Mouse (Mus musculus) liver, embryonic 16.5 days (tissue): ENCODE results near the gene Sars. TPM values are rescaled to one million over a fixed set of nuclear protein-coding genes. Genes with fewer than 3 reads are reported as not detected.

Experiments used
- ATAC-seq: fragments of 200-750 bp; cut with Nextera tagmentation; 2 replicates; pipeline ENCODE4 v1.8.0; 2017; ENCODE audit warnings: low read depth, mild to moderate bottlenecking, moderate number of reproducible peaks, moderate library complexity
- H3K27ac ChIP-seq: fragments of 300-500 bp; sonication (generic); 2 replicates; pipeline ENCODE4 v1.5.1; 2014; ENCODE audit warnings: mild to moderate bottlenecking, low read length
- H3K27me3 ChIP-seq: fragments of 300-500 bp; sonication (generic); 2 replicates; pipeline ENCODE4 v1.6.1; 2014; ENCODE audit warnings: low read depth, low read length, mixed read lengths; ENCODE audit not compliant: control insufficient read depth, insufficient read depth
- H3K36me3 ChIP-seq: fragments of 300-500 bp; sonication (generic); 2 replicates; pipeline ENCODE4 v1.6.1; 2014; ENCODE audit warnings: mild to moderate bottlenecking; ENCODE audit not compliant: control insufficient read depth, insufficient read depth
- H3K4me1 ChIP-seq: fragments of 300-500 bp; sonication (generic); 2 replicates; pipeline ENCODE4 v1.6.1; 2014; ENCODE audit warnings: low read depth, low read length, mixed read lengths; ENCODE audit not compliant: control insufficient read depth
- H3K4me2 ChIP-seq: fragments of 300-500 bp; sonication (generic); 2 replicates; pipeline ENCODE4 v1.6.1; 2014; ENCODE audit warnings: low read depth, low read length, mixed read lengths
- H3K4me3 ChIP-seq: fragments of 300-500 bp; sonication (generic); 2 replicates; pipeline ENCODE4 v1.5.1; 2014; ENCODE audit warnings: low read depth, mild to moderate bottlenecking, low read length
- H3K9ac ChIP-seq: fragments of 300-500 bp; sonication (generic); 2 replicates; pipeline ENCODE4 v1.6.1; 2014; ENCODE audit warnings: low read depth, low read length
- H3K9me3 ChIP-seq: fragments of 300-500 bp; sonication (generic); replicated peaks from 2 replicates; pipeline ENCODE4 v1.6.1; 2016; ENCODE audit warnings: low read length; ENCODE audit not compliant: control insufficient read depth
- WGBS: fragments of 180-500 bp; shearing (Covaris S2); extraction: QIAGEN DNeasy Blood & Tissue Kit; methylation state at CpG from one replicate; pipeline ENCODE4 v1.1.7; 2014; ENCODE audit not compliant: insufficient replicate concordance; 5-methylcytosine and 5-hydroxymethylcytosine counted together
- polyA plus RNA-seq: library from polyadenylated mRNA; unstranded; fragments of >200 nt; fragmentation: Nextera tagmentation; extraction: Ambion mirVana; gene quantifications from 2 replicates; pipeline ENCODE4 v1.2.1, GENCODE M21; 2015

Sars gene
- polyA plus RNA-seq, 1 experiment from 2014 or later: 72.6 TPM

DNA sequence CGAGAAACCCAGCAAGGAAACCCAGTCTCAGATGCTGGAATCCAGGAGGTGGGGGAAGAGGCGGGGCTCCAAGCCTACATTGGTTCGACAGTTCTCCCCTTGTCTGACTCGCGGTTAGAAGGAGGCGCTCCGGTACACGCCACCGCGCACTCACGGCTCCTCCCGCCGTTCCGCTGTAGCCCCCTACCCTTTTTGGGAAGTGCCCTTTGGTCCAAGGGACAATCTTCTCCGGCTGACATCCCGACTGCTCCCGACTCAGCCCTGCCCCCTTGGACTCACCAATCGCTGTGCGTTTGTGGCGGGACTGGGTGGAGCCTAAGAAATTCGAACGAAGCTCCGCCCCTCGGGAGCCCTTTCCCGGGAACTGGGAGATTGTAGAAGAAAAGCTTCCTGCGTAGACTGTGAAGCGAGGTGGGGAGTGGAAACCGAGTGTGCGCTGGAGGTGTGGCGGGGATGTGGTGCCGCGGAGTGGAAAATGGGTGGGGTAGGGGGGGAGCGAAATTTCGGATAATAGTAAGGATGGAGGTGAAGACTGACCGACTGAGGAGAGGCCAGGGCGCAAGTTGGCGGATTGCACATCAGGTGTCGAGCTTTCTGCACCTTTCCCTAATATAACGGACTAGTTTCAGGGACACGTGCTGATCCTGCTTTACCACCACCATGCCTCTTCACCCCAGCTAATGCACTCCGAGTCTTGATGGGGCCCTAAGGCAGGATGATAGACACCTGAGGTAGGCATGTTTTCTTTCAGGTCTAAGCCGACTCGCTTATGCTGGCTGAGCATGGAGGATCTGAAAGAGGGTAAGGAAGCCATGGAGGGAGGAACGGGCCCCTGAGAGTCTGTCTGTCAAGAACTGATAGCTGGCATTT, 61.3 kb downstream of the Sars start, which contains the start of gene Psrc1:
Gene Psrc1, plus strand, starts transcription at position 355 of the 870 bp plus-strand sequence.
- peak; percentile 93 for ATAC-seq
- H3K9me3 ChIP-seq: no peaks in the 10 kb centered on the region
- peak within 1 kb of the TSS; percentile 49 for H3K9ac ChIP-seq
- H3K4me1 ChIP-seq: peaks cover 24% of the 10 kb centered on the region
- peak within 1 kb of the TSS; percentile 68 for H3K4me2 ChIP-seq
- WGBS: 2% methylated on average over 44 of the region's 44 CpGs
- H3K27me3 ChIP-seq: no peaks in the 10 kb centered on the region
- peaks cover 6% of the 10 kb centered on the region for H3K36me3 ChIP-seq
- peak within 1 kb of the TSS; percentile 64 for H3K4me3 ChIP-seq
- H3K27ac ChIP-seq: no peak within 1 kb of the TSS

DNA sequence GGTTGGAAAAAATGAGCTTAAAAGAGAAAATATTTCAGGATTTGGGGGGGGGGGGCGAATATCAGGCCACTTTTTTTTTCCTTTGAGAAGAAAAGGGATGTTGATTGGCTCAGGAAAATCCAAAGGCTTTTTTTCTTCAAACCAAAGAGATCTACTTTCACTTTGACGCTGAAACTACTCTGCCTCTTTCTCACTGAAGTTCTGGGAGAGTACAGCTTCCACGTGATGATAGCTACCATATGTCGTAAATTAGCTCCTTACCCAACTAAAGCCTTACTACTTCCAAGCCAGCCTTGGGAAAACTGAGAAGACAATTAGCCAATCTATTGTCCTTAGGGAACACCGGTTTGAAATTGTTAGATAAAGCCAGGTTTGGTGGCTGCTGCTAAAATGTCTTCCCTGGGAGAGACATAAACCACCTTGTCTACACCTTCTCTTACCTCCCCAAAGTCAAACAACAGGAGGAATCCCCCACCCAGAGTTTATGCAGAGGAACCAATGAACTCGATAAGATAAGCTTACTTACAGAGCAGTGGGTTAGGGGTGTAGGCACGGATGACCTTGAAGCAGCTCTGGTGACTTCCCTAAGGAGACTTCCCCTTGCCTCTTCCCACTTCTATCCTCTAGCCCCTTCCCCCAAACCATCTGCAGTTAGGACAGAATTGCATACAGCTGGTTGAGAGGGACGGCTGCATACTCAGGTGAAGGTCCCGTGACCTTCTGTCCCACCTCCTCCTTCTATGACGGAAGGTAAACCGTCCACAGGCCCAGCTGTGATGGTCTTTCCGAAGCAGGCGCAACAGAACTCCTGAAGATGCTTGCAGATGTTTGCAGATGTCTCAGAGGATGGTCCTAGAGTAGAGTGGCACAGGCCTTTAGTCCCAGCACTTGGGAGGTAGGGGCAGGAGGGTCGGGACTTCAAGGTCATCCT, 62.8 kb downstream of the Sars start:
- no peaks in the 10 kb centered on the region for H3K27me3 ChIP-seq
- H3K4me3 ChIP-seq: peak overlapping the region; percentile 13
- H3K4me2 ChIP-seq: peak overlapping the region; percentile 51
- peaks cover 6% of the 10 kb centered on the region for H3K36me3 ChIP-seq
- ATAC-seq: no peak
- no peak overlapping the region for H3K27ac ChIP-seq
- no peaks in the 10 kb centered on the region for H3K9me3 ChIP-seq
- no peak overlapping the region; the same call in 1 of the 2 replicates for H3K9ac ChIP-seq
- WGBS: 47% methylated on average over 14 of the region's 14 CpGs
- peaks cover 25% of the 10 kb centered on the region for H3K4me1 ChIP-seq

DNA sequence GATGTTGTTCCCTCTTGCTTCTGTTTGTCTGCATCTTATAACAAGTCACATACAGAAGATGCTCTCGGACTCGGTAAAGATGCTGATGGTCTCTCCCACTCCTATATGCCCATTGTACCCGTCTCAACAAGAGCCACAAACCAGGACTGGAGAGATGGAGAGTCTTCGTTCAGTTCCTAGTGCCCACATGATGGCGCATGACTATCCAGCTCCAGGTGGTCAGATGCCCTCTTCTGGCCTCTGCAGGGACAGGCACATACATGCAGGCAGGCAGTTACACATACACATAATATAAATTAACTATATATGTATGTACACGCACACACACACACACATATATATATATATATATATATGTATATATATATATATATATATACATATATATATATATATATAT, 64.3 kb downstream of the Sars start:
- Histone ChIP-seq H3K4me2 (no peak overlapping the region), H3K36me3 (no peaks in the 10 kb centered on the region), H3K4me1 (peaks cover 25% of the 10 kb centered on the region), H3K4me3 (no peak overlapping the region), H3K27ac (no peak overlapping the region), H3K9ac (no peak overlapping the region), H3K9me3 (no peaks in the 10 kb centered on the region), H3K27me3 (no peaks in the 10 kb centered on the region)
- no peak for ATAC-seq
- 69% methylated on average over 6 of the region's 6 CpGs for WGBS

DNA sequence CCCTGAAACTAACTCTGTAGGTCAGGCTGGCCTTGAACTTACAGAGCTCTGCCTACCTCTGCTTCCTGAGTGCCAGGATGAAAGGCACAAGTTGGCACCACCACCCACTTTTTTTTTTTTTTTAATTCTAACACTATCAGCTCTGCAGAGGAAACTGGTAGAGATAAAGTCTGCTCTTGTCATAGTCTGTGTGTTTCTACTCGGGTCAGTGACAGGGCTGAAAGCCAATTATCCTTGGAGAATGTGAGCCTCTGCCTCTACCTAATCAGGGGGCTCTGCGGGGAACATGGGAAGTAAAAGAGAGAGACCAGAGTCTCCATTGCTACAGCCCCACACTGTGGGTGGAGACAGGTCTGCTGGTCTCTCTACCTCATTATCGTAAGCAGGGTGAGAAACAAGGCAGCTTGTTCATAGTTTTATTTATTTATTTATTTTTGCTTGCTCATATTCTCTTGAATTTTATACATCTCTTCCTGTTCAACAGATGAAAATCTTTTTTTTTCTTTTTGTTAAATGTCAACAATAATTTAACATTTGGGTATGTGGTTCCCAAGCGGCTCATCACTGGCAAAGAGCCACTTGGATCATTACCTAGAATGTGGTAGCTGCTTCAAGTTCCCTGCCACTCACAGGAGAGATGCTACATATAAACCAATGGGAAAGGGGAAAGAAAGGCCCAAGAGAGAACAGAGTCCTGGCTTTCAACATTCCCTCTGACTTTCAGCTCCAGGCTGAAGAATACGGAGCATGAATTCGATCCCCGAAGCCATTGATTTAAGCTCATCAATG, 65.9 kb downstream of the Sars start:
- no peak for ATAC-seq

More for the DNA sequence above, 65.9 kb downstream of the Sars start:
- no peak overlapping the region for H3K4me3 ChIP-seq
- no peak overlapping the region for H3K9ac ChIP-seq
- no peak overlapping the region for H3K27ac ChIP-seq
- no peaks in the 10 kb centered on the region for H3K27me3 ChIP-seq
- peaks cover 19% of the 10 kb centered on the region for H3K4me1 ChIP-seq
- WGBS: 62% methylated on average over 7 of the region's 7 CpGs
- no peak overlapping the region for H3K4me2 ChIP-seq
- H3K9me3 ChIP-seq: no peaks in the 10 kb centered on the region
- H3K36me3 ChIP-seq: no peaks in the 10 kb centered on the region

Other genes with a start within 250 kb of the Sars start
- gene Cyb561d1, start 244.0 kb downstream of the Sars start, polyA plus RNA-seq: 1.9 TPM in 2 replicates
- gene Atxn7l2, start 234.3 kb downstream of the Sars start, polyA plus RNA-seq: 2.0 and 2.1 TPM in 2 replicates
- 0.20 and 0.71 TPM in 2 replicates for gene Sypl2, start 218.6 kb downstream of the Sars start, polyA plus RNA-seq
- gene Psma5, start 188.3 kb downstream of the Sars start, polyA plus RNA-seq: 126 and 136 TPM in 2 replicates
- gene Sort1, start 161.1 kb downstream of the Sars start, polyA plus RNA-seq: 1.8 and 2.5 TPM in 2 replicates
- gene Mybphl, start 80.3 kb downstream of the Sars start, polyA plus RNA-seq: 0.71 and 1.0 TPM in 2 replicates
- gene Psrc1, start 61.4 kb downstream of the Sars start, polyA plus RNA-seq: 12.0 and 12.1 TPM in 2 replicates
- 0.08 and 0.30 TPM in 2 replicates for gene Celsr2, start 29.7 kb downstream of the Sars start, polyA plus RNA-seq
- gene 1700013F07Rik, start 88.9 kb upstream of the Sars start, polyA plus RNA-seq: not detected in 2 replicates
- gene 5330417C22Rik, start 91.3 kb upstream of the Sars start, polyA plus RNA-seq: 0.21 and 0.63 TPM in 2 replicates
- 16.1 and 16.8 TPM in 2 replicates for gene Tmem167b, start 117.3 kb upstream of the Sars start, polyA plus RNA-seq
- gene Taf13, start 126.5 kb upstream of the Sars start, polyA plus RNA-seq: 8.9 and 10.3 TPM in 2 replicates
- gene Wdr47, start 146.1 kb upstream of the Sars start, polyA plus RNA-seq: 1.4 and 1.9 TPM in 2 replicates
- 37.8 and 37.9 TPM in 2 replicates for gene Clcc1, start 208.7 kb upstream of the Sars start, polyA plus RNA-seq